Mouse (Mus musculus) ovary, postnatal 36 days (tissue): Measurements from ENCODE around the gene Trp53rka.
A peak's percentile ranks its signal among the peaks of the same experiment; 100 is the strongest.

ENCODE experiments used
- DNase-seq: peaks from one replicate; pipeline ENCODE4 v3.0.0; 2022; ENCODE audit warnings: low spot score, mixed read lengths

Gene Trp53rka

DNA sequence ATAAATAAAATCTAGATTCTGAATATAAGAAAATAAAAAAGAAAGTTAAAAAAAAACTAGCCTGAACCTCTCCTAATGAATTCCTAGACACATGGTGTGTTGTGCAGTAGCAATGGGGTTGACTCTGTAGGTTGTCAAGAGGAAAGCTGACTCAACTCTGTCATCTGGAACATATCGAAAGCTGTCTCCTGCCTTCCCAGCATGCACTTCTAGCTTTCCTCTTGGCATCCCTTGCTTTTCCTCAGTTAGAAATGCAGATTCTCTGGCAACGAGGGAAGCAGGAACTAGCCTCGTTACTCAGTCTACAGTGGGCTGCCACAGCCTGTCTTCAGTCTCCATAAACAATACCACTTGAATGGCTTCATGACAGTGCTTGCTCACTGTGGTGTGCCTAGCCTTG lies 7.3 kb downstream of the Trp53rka start:
- no peak for DNase-seq

DNA sequence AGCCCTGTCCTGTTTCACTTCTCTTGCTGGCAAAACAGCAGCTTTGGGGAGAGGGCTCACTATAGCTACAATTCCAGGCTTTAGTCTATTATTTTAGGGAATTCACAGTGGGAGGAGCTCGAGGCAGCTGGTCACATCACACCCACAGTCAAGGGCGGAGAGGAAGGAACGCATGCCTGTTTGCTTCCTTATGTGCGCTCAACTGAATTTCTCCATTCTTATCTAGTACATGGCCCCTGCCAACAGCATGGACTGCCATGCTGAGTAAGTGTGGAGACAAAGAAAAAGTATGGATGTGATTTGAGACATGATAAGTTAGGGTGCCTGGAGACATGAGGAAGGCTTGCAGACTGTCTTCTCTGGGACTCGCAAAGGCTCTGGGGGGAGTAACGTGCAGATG lies 9.0 kb downstream of the Trp53rka start:
- no peak for DNase-seq

DNA sequence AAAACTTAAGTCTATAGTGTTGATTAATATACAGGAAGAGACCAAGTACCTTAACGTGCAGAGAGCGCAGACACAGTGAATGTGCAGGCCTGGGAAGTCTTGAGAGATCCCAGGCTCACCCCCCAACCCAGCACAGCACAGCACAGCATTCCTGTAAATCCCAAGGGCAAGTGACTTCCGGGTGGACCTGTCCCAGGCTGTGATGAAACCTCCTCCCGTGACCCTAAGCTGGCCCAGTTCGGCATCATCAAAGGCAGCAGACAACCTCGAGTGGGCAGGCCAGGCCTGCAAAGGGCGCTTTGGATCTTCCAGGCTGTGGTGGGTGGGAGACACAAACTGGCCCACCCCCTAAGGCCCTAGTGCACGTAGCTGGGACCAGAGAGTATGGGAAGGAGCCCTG lies 11.1 kb downstream of the Trp53rka start:
- no peak for DNase-seq

DNA sequence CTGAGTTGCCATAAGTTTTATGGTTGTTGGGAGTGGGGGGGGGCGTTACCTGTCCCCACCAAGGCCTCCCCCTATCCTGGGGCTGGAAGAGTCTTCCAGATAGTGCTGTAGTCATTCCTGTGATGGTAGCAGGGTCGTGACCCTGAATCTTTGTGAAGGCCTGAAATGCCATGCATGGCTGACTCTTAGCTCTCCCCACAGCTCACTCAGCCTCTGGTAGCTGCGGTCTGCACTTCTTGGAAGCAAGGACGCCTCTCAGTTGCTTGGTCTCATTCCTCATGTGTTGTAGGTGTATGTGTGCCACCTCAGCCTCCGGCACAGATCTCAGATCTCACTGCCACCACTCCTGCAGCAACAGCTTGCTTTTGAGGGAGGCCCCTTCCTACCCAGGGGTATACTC lies 17.3 kb downstream of the Trp53rka start:
- DNase-seq = no peak

DNA sequence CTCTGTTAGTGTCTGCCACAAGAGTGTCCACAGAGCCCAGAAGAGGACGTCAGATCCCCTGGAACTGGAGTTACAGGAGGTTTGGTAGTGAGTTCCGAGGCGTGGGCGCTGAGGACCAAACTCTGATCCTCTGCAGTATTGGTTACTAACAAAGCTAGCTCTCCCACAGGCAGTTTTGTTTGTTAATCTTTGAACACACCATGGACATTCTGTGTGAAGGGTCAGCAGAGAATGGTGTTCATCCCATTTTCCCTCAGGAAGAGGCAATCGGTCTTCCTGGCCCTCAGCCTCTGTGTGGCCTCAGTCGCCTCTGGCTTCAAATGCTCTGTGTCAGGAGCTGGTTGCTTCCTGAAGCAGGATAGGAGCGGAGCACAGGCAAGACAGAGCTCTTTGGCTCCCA lies 17.7 kb downstream of the Trp53rka start:
- DNase-seq = no peak

DNA sequence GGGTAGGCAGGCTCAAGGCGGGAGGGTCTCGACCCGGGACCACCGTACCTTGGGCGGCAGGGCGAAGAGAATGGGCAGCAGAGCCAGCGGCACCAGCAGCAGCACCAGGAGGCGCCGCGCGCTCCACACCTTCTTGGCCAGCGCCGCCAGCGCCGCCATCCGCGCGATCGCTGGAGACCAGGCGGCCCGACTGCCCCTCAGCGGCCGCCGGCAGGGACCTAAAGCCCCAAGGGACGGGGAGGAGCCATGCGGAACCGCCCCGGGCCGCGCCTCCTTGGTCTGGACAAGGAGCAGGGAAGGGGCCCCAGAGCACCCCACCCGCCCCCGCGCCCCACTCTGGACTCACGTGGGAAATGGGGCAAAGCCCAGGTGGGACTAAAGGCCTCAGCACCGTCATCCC lies 20.1 kb downstream of the Trp53rka start, which contains the start of gene Slc13a3:
Gene Slc13a3, minus strand, starts transcription at position 228 of the 400 bp plus-strand sequence.
- DNase-seq = peak; percentile 28

DNA sequence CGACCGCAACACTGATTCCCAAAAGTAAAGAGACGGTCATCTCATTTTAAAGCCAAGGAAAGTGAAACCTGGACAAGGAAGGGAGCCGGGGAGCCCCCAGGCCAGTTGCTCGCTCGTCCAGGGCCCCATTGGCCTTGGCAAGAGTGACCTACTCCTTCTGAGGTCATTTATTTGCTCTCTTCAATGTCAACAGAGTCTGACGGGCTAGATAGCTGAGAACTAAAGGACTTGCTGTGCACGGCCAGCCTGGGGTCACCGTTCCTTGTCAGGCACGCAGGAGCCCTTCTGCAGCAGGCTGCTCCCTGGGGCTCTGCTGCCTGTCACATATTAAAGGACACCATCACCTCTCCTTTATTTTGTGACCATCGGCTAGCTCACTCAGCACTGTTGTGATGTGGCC lies 21.2 kb downstream of the Trp53rka start:
- DNase-seq = no peak

DNA sequence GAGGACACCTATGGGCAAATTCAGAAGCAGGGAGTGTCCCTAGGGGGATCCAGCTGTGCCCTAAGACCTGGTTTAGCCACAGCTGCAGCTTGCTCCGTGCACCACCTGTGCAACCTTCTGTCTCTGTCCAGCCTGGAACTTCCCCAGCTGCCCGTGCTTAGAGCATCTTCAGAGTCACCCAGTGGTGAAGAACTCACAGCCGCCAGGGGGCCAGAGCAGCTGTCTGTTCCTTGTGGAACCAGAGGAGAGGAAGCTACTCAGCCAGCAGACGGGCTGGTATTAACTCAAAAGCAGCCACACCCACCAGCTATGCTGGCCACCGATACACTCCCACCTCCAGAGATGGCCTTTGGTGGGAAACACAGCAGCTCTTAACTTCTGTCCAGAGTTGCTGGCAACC lies 23.0 kb downstream of the Trp53rka start:
- peak; percentile 19 for DNase-seq

DNA sequence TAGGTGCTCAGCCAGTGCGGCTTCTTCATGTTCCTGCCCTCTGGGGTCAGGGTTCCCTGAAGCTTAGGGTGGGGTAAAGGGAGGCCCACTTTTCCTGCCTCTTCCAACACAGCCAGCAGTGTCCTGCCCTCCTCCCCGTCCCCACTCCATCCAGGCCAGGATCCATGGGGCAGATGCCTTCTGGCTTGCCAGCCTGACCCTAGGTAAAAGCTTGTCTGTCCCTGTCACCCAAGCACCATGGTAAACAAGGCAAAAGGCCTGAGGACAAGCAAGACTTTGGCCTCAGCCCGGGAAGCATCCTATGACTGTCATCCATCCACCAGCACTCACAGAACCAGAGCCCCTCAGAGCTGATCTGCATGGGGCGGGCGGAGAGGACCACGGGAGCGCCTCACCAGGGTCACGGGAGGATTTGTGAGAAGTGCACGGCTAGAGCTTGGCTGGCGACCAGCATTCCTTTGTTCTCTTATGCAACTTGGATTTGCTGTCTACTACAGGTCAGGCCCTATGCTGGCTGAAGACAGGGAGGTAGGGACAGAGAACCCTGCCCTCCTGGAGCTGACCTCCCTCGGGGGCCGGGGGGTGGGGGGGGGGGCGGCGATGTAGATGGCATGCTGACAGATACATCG lies 25.2 kb downstream of the Trp53rka start:
- DNase-seq = no peak

DNA sequence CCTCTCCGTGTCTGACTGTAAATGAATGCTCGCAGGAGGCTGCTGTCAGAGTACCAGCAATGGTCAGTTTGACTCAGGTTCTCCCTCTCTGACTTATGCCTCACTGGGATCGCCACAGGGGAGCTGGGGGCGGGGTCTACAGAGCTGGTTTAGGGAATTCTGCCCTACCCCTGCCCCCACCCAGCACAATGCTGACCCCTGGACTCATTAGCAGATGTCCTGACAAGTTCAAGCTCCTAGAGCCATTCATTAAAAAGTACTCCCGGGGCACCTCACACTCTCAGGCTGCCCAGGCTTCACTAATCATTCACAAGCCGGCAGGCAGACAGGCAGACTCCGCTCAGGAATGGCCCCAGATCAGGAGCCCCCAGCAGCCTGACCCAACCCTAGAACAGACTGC lies 33.5 kb downstream of the Trp53rka start:
- no peak for DNase-seq

DNA sequence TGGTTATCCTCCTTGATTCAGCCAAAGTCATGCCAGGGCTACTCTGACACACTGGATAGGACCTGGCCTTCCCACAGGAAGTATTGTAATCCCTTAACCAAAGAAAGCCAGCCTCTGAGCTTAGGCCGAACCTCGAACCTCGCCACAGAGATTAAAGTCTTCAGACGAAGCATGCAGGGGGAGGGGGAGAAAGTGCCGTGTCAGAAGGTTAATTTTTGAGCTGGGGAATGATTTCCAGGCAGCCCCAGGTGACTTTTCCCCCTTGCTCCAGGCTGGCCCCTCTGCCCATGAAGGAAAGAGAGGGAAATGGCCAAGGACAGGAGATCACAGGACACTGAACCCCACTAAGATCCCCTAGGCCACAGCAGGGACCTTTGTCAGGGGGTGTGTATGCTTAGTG lies 34.9 kb downstream of the Trp53rka start:
- DNase-seq = no peak

DNA sequence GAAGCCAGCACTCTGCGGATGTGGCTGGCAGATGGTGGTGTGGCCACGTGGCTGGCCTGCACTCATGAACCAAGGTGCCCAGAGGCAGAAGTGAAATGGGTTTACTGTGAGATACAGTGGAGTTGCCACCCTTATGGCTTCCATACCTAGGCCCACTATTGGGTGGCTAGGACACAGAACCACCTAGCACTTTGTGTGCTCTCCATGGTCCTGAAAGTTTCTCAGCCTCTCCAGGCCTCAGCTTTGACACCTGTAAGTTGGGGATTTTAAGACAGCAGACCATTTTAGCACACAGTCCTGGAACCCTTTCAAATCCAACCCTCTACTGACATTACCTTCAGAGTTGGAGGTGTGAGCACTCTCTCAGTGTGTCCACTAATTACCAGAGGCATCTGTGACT lies 36.4 kb downstream of the Trp53rka start:
- no peak for DNase-seq

DNA sequence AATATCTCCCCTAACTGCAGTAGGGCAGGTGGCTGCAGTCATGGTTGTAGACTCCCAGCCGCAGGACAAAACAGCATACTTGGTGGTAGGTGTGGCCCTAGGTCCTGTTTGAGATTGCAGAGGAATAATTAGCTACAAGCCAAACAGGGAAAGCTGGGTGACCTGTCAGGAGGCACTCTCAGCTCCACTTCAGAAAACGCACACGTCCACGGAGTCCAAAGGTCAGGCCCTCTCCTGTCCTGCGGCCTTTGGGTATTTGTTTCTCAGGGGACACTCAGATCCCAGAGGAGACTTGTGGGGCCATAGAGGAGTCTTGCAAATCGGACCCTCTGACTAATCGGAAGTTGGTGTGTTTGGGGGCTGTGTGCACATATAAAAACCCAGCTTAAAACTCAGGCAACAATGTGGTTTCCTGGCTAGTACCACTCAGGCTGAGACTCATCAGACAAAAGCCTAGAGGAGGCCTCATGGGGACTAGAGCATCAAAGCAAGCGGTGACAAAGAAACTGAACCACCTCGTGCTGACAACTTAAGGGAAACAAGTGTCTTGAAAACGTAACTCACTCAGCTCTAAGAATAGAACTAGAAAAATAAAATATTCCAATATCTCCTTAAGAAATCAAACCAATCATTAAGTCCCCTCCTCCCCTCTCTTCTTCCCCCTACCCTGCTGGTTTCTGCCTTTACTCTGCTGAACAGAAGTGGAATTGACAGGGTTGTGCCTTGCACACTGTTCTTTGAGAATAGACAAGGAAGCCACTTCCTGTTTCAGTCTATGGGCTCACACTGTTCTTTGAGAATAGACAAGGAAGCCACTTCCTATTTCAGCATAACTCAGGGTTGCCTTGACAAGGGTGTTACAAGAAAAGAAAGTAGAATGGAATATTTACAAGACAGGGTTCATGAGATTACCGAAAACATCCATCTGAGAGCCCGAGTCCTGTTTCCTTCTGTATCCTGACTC lies 40.1 kb downstream of the Trp53rka start:
- DNase-seq = no peak

DNA sequence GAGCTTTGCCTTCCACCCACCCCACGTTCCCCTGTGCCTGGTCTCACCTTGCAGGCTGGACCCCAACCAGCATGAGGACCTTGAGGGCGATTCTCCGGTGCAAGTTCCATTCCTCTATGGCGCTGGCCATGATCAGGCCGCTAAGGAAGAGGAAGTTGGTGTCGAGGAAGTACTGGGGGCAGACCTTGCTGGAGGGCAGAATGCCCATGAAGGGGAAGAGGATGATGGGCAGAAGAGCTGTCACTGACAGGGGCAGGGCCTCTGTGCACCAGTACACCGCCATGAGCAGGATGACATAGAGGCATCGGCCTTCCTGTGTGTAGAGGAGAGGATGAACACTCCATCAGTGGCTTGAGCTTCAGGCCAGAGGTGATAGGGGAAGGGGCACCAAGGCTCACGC lies 44.6 kb downstream of the Trp53rka start:
- no peak for DNase-seq

DNA sequence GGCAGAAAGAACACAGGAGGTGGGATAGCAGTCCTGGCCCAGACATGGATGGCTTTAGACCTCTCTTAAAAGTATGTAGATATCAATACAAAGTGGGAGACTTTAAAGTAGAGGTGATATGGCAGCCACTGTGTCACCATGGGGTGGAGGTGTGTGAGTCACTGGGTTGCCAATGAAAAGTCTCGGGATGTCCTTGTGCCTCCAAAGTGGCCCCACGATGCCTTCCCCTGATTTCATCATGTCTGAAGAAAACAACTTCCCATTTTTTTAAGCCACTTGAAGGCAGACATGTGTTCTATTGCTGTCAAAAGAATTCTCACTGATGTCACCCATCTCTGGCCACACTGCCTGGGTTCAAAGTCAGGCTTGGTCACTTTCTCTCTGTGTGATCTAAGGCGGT lies 48.3 kb downstream of the Trp53rka start:
- no peak for DNase-seq

DNA sequence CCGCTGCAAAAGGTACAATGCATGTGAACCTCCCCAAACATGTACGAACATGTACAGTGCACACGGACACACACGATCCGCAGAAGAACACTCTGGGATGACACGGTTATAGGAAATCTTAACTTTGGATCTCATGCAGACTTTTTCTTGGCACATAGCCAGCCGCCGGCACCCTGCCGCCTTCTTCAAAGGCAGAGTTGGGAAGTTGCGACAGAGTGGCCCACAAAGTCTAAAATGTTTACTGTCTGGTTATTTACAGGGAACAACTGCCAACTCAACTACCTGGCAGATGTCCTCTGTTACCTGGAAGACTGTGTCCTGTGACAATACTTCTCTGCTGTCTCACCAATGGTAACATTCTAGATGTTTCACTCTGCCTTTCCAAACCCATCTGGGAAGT lies 50.1 kb downstream of the Trp53rka start:
- DNase-seq = no peak

DNA sequence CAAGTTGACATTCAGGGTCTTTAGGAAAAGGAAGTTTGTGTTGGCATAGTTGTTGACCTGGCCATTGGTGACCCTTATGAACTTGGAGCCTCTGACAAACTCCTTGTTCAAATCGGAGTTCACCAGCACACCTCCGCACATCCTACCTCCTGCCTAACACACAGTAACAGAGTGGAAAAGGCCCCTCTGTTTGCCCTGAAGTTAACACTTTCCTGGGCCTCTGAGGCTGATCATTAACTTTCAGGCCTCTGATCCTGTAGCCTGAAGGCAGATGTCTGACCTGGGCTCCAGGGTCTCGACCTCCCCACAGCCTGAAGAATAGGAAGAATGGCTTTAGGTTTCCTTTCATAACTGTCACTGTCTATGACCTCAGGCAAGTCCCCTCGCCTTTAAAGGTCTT lies 51.5 kb downstream of the Trp53rka start:
- no peak for DNase-seq
